Mouse (Mus musculus) G1E (cell line): Measurements from ENCODE around the gene Tmem128. TPM values are rescaled to one million over a fixed set of nuclear protein-coding genes. Genes with fewer than 3 reads are reported as not detected.

Experiments
- ATAC-seq: 2 replicates; pipeline ENCODE4 v1.8.0; 2016; ENCODE audit warnings: mild to moderate bottlenecking; ENCODE audit not compliant: insufficient number of reproducible peaks, poor library complexity, low FRiP score, severe bottlenecking; ENCODE audit errors: extremely low read depth
- DNase-seq: peaks from one replicate; pipeline ENCODE4 v3.0.0; 2012; ENCODE audit warnings: low spot score
- H3K27me3 ChIP-seq: 2 replicates; pipeline ENCODE4 v1.6.1; 2012; ENCODE audit warnings: mild to moderate bottlenecking, low read length, inconsistent platforms; ENCODE audit not compliant: insufficient read depth
- H3K36me3 ChIP-seq: replicated peaks from 2 replicates; pipeline ENCODE3; 2012; ENCODE audit warnings: mild to moderate bottlenecking, inconsistent platforms
- H3K4me1 ChIP-seq: 2 replicates; pipeline ENCODE4 v1.6.1; 2012; ENCODE audit warnings: low read depth, low read length, inconsistent platforms, mixed read lengths; ENCODE audit not compliant: insufficient read depth
- H3K4me3 ChIP-seq: 2 replicates; pipeline ENCODE4 v1.5.1; 2012; ENCODE audit warnings: low read depth, mild to moderate bottlenecking, inconsistent platforms, low read length, moderate library complexity, mixed read lengths
- H3K9me3 ChIP-seq: replicated peaks from 2 replicates; pipeline ENCODE4 v1.6.1; 2012; ENCODE audit warnings: inconsistent platforms
- CTCF ChIP-seq: IDR thresholded peaks from 2 replicates; pipeline ENCODE4 v1.5.1; 2012; ENCODE audit warnings: low read depth, low read length, inconsistent platforms, mixed read lengths
- GATA1 ChIP-seq: IDR thresholded peaks from 2 replicates; pipeline ENCODE4 v1.6.1; 2012; ENCODE audit warnings: borderline replicate concordance, low read length, inconsistent platforms, mixed read lengths
- GATA2 ChIP-seq: IDR thresholded peaks from 2 replicates; pipeline ENCODE4 v1.6.1; 2012; ENCODE audit warnings: low read depth, low read length, inconsistent platforms, borderline replicate concordance
- POLR2AphosphoS5 ChIP-seq: IDR thresholded peaks from 2 replicates; pipeline ENCODE4 v1.6.1; 2012; ENCODE audit warnings: low read depth, low read length, inconsistent platforms; ENCODE audit not compliant: insufficient replicate concordance
- TAL1 ChIP-seq: conservative IDR thresholded peaks from 2 replicates; pipeline ENCODE4 v1.6.1; 2012; ENCODE audit warnings: low read depth, low read length, inconsistent platforms, mixed read lengths
- polyA plus RNA-seq: library from polyadenylated mRNA; stranded (reverse); fragments of >175 nt; gene quantifications from 2 replicates; pipeline ENCODE4 v1.2.3, GENCODE M21; 2012
- total RNA-seq, 2 experiments: library from RNA; stranded (forward) in 1 of 2; stranded (reverse) in 1 of 2; fragments of 200-1000 nt in 1 of 2; fragments of >200 nt in 1 of 2; fragmentation: Nextera tagmentation in 1 of 2; gene quantifications; 2 replicates each; pipeline ENCODE4 v1.2.3; 2014 to 2017

The Tmem128 gene
- total and polyA plus RNA-seq, 3 experiments, result 34.1 to 57.4 (median 34.2) TPM

DNA sequence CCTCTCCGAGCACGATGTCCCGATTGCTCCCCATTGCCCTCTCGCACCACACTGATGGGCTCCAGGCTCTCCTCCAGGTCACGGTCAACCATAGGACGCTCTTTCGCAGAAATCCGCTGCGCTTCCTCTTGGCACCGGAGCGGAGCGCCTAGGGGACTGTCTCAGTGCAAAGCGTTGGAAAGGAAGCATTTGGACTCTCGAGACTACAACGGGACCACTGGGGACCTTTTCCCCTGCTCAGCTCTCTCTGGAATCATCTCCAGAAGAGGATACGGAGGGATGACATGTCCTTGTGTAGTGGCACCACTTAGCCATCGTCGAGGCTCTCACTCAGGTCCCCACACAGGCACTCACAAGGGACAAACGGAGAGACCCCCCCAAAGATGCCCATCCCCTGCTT is 16.5 kb downstream of the Tmem128 start:
- Histone ChIP-seq H3K4me3 (no peak overlapping the region), H3K4me1 (peaks cover 3% of the 10 kb centered on the region; the same call in 1 of the 2 replicates), H3K27me3 (peaks cover 28% of the 10 kb centered on the region), H3K36me3 (peaks cover 9% of the 10 kb centered on the region), H3K9me3 (no peaks in the 10 kb centered on the region)
- TF ChIP-seq GATA1 (no peak), CTCF (no peak), GATA2 (no peak), POLR2AphosphoS5 (no peak), TAL1 (no peak)
- no peak for DNase-seq
- no peak for ATAC-seq

DNA sequence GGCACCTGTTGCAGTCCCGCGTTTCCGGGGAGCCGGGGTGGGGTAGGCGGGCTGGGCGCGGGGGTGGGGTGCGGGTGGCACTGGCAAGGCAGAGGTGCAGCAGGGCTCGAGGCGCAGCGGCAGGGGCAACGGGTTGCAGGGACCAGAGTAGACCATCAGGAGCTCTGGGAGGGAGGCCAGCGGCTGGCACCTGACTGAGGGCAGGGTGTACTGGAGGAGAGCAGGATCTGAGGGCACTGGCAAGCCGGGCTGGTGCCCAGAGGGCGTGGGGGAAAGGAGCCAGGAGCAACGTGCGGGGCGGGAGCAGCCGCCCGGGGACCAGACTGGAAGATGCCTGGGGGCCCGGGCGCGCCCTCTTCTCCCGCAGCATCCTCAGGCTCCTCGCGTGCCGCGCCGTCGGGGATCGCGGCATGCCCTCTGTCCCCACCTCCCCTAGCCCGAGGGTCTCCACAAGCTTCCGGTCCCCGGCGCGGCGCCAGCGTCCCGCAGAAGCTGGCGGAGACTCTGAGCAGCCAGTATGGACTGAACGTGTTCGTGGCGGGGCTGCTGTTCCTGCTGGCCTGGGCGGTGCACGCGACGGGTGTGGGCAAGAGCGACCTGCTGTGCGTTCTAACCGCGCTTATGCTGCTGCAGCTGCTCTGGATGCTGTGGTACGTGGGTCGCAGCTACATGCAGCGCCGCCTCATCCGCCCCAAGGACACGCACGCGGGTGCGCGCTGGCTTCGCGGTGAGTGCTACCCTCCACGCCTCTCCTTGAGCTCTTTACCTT is 17.3 kb downstream of the Tmem128 start:
- DNase-seq, result no peak
- H3K4me3 ChIP-seq, result no peak overlapping the region; the same call in 1 of the 2 replicates
- ATAC-seq, result no peak

DNA sequence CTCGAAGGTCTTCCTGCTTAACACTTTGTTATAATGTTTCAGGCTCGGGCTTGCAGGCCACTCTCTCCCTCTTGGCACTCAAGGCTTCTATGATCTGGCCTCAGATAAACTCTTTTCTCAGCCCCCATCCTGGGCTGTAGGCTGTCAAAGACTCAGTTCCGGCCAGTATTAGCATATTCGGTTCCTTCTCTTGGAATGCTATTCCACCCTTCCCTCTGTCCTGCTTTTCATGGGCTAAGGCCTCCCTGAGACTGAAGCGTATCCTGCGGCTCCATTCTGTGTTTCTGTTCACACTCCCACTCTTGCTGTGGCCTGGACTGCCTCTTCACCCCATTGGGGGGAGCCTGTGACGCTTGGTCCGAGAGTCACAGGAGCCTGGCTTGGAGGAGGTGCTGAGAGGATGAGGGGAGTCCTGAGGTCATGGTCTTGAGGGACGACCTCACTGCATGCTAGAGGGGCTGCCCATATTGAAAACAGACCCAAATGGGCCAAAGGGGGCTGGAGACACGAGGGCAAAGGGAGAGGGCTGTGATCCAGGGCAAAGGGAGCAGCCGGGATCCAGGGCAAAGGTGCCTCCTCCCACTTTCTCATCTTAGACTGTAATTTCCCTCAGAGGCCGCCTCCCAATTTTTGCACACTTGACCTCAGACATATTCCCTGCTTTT is 18.1 kb downstream of the Tmem128 start:
- H3K4me3 ChIP-seq, result no peak overlapping the region
- no peaks in the 10 kb centered on the region for H3K36me3 ChIP-seq
- peaks cover 3% of the 10 kb centered on the region; the same call in 1 of the 2 replicates for H3K4me1 ChIP-seq
- DNase-seq (no peak), ATAC-seq (no peak)
- peaks cover 28% of the 10 kb centered on the region for H3K27me3 ChIP-seq
- H3K9me3 ChIP-seq, result no peaks in the 10 kb centered on the region
- no peak for TF ChIP-seq TAL1
- TF ChIP-seq POLR2AphosphoS5, result no peak

More for the DNA sequence above, 17.3 kb downstream of the Tmem128 start:
- Histone ChIP-seq H3K27me3 (peaks cover 28% of the 10 kb centered on the region), H3K36me3 (peaks cover 3% of the 10 kb centered on the region), H3K9me3 (no peaks in the 10 kb centered on the region), H3K4me1 (peaks cover 3% of the 10 kb centered on the region; the same call in 1 of the 2 replicates)
- TF ChIP-seq GATA1, result no peak
- no peak for TF ChIP-seq TAL1
- TF ChIP-seq GATA2, result no peak
- TF ChIP-seq CTCF, result no peak
- TF ChIP-seq POLR2AphosphoS5, result no peak

DNA sequence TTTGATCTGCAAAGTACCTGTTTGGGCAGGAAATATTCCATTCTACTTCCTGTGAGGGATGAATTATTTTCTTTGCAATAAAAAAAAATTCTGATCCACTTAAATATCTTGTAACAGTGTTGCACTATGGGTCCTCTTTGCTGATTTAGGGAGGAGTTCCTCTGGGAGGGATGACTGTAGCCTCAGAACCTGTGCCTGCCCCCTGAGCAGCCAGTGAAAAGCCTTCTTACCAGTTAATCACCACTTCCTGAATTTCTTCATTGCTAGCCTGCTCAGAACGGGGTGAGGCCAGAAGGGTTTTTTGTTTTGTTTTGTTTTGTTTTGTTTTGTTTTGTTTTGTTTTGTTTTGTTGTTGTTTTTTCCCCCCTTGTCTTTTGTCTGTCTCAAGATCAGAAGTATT is 20.1 kb downstream of the Tmem128 start:
- Histone ChIP-seq H3K4me3 (no peak overlapping the region), H3K4me1 (no peaks in the 10 kb centered on the region), H3K27me3 (peaks cover 28% of the 10 kb centered on the region), H3K9me3 (no peaks in the 10 kb centered on the region), H3K36me3 (no peaks in the 10 kb centered on the region)
- DNase-seq (no peak), ATAC-seq (no peak)
- no peak for TF ChIP-seq GATA2
- no peak for TF ChIP-seq GATA1
- no peak for TF ChIP-seq CTCF
- no peak for TF ChIP-seq TAL1
- TF ChIP-seq POLR2AphosphoS5, result no peak

DNA sequence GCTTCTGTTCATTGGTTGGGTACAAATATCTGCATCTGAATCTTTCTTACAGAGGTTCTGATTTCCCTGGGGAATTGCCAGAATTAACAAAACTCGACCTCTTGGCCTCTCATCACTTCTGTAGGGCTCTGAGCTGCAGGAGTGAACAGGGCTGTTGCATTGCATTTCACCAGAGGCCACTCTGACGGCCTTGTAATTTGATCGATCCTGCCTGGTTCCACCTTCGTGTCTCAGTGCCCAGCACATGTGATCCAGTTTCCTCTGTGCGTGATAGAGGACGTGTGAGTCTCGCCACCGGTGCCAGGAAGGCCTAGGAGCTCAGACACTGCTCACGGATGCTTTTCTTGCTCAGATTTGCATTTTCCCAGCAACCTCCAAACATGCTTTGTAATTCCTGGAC is 25.7 kb downstream of the Tmem128 start:
- Histone ChIP-seq H3K9me3 (peaks cover 3% of the 10 kb centered on the region; the same call in 1 of the 2 replicates), H3K4me1 (no peaks in the 10 kb centered on the region), H3K27me3 (0 out of 2 replicates have a peak, but pooled peaks cover 2% of the 10 kb centered on the region), H3K36me3 (no peaks in the 10 kb centered on the region), H3K4me3 (no peak overlapping the region)
- DNase-seq (no peak), ATAC-seq (no peak)
- TF ChIP-seq TAL1 (no peak), POLR2AphosphoS5 (no peak), GATA2 (no peak), CTCF (no peak), GATA1 (no peak)

DNA sequence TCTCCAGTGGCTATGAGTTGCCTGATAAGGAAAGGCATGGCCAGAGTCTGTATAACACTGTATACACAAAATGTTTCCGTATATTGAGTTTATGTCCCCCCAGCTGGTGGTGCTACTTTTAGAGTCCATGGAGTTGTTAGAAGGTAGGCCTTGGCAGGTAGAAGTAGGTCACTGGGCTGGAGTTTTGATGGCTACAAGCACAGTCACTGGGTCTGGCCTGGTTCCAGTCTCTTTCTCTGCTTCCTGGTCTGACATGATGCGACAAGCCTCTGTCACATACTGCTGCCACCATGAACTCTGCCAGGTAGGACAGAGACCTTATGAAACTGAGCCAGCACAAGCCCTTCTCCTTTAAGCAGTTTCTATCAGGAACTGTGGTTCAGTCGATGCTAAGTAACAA is 28.5 kb downstream of the Tmem128 start:
- TF ChIP-seq CTCF, result no peak
- no peak for TF ChIP-seq GATA2
- no peak for TF ChIP-seq TAL1
- TF ChIP-seq POLR2AphosphoS5, result no peak
- no peak for TF ChIP-seq GATA1
- Histone ChIP-seq H3K4me3 (no peak overlapping the region), H3K36me3 (no peaks in the 10 kb centered on the region), H3K27me3 (no peaks in the 10 kb centered on the region), H3K4me1 (no peaks in the 10 kb centered on the region), H3K9me3 (peaks cover 3% of the 10 kb centered on the region; the same call in 1 of the 2 replicates)
- no peak for DNase-seq
- no peak for ATAC-seq
